Mouse (Mus musculus) heart, embryonic 13.5 days (tissue): ENCODE data around the gene Wdr20. TPM values are rescaled to one million over a fixed set of nuclear protein-coding genes. Genes with fewer than 3 reads are reported as not detected.
"Not testable (repeated sequence)": the region's sequence is repeated elsewhere in the genome, so short reads cannot be mapped to it uniquely, and the experiment has no call there.

Source experiments
- ATAC-seq: fragments of 200-750 bp; cut with Nextera tagmentation; 2 replicates; pipeline ENCODE4 v1.8.0; 2017; ENCODE audit warnings: moderate TSS enrichment; ENCODE audit not compliant: insufficient number of reproducible peaks, low FRiP score, low TSS enrichment; ENCODE audit errors: extremely low read depth
- H3K27ac ChIP-seq: fragments of 300-500 bp; sonication (generic); replicated peaks from 2 replicates; pipeline ENCODE4 v1.5.1; 2015; ENCODE audit warnings: moderate library complexity, mild to moderate bottlenecking, inconsistent platforms
- H3K27me3 ChIP-seq: fragments of 300-500 bp; sonication (generic); replicated peaks from 2 replicates; pipeline ENCODE4 v1.6.1; 2015; ENCODE audit warnings: mild to moderate bottlenecking, inconsistent platforms
- H3K36me3 ChIP-seq: fragments of 300-500 bp; sonication (generic); 2 replicates; pipeline ENCODE4 v1.6.1; 2015; ENCODE audit warnings: mild to moderate bottlenecking, inconsistent platforms
- H3K4me1 ChIP-seq: fragments of 300-500 bp; sonication (generic); 2 replicates; pipeline ENCODE4 v1.6.1; 2015; ENCODE audit warnings: inconsistent platforms
- H3K4me2 ChIP-seq: fragments of 300-500 bp; sonication (generic); 2 replicates; pipeline ENCODE4 v1.6.1; 2015; ENCODE audit warnings: inconsistent platforms, mild to moderate bottlenecking, moderate library complexity
- H3K4me3 ChIP-seq: fragments of 300-500 bp; sonication (generic); 2 replicates; pipeline ENCODE4 v1.5.1; 2015; ENCODE audit warnings: moderate library complexity, mild to moderate bottlenecking, inconsistent platforms
- H3K9ac ChIP-seq: fragments of 300-500 bp; sonication (generic); 2 replicates; pipeline ENCODE4 v1.6.1; 2015; ENCODE audit warnings: inconsistent platforms, mild to moderate bottlenecking, moderate library complexity
- H3K9me3 ChIP-seq: fragments of 300-500 bp; sonication (generic); 2 replicates; pipeline ENCODE4 v1.6.1; 2016; ENCODE audit warnings: inconsistent platforms
- WGBS: fragments of 180-500 bp; shearing (Covaris S2); methylation state at CpG from one replicate; pipeline ENCODE4 v1.1.7; 2015; ENCODE audit warnings: mixed read lengths; 5-methylcytosine and 5-hydroxymethylcytosine counted together
- polyA plus RNA-seq: library from polyadenylated mRNA; unstranded; fragments of >200 nt; fragmentation: Nextera tagmentation; extraction: Ambion mirVana; gene quantifications from 2 replicates; pipeline ENCODE4 v1.2.1, GENCODE M21; 2015

The Wdr20 gene
- 14.3 and 14.5 TPM in 2 replicates for polyA plus RNA-seq

- no peaks in the 10 kb centered on the region for H3K9me3 ChIP-seq
- peak within 1 kb of the TSS; percentile 91 for H3K9ac ChIP-seq
- peaks cover 3% of the 10 kb centered on the region; the same call in 1 of the 2 replicates for H3K36me3 ChIP-seq
- peak within 1 kb of the TSS; percentile 91 for H3K4me2 ChIP-seq
- peak within 1 kb of the TSS; percentile 90 for H3K4me3 ChIP-seq
- 1% methylated on average over 69 of the region's 69 CpGs for WGBS
- H3K4me1 ChIP-seq: peaks cover 19% of the 10 kb centered on the region
- ATAC-seq: peak; percentile 95
- H3K27me3 ChIP-seq: peaks cover 13% of the 10 kb centered on the region
- peak within 1 kb of the TSS; percentile 82 for H3K27ac ChIP-seq
These were observed at the start of gene Wdr20 for GRCm38 (mm10) chr12:110737170-110738157. Gene Wdr20, plus strand, starts transcription at chr12:110737944.

GRCm38 (mm10) chr12:110688921-110689320, 48.8 kb upstream of the Wdr20 start:
- Histone ChIP-seq H3K27ac (peak overlapping the region; percentile 93), H3K4me1 (peaks cover 32% of the 10 kb centered on the region), H3K36me3 (peaks cover 64% of the 10 kb centered on the region)
- not testable (repeated sequence) for H3K9ac ChIP-seq, H3K4me3 ChIP-seq, H3K4me2 ChIP-seq, H3K9me3 ChIP-seq, H3K27me3 ChIP-seq, ATAC-seq
- 90% methylated on average over 3 of the region's 3 CpGs for WGBS

GRCm38 (mm10) chr12:110689919-110690643, 47.7 kb upstream of the Wdr20 start:
- ATAC-seq: no peak
- no peak overlapping the region for H3K4me3 ChIP-seq
- H3K9me3 ChIP-seq: no peaks in the 10 kb centered on the region
- 83% methylated on average over 6 of the region's 6 CpGs for WGBS
- no peak overlapping the region for H3K4me2 ChIP-seq
- H3K27me3 ChIP-seq: no peaks in the 10 kb centered on the region
- H3K27ac ChIP-seq: no peak overlapping the region
- no peak overlapping the region for H3K9ac ChIP-seq
- peaks cover 39% of the 10 kb centered on the region for H3K4me1 ChIP-seq
- H3K36me3 ChIP-seq: peaks cover 72% of the 10 kb centered on the region

GRCm38 (mm10) chr12:110693378-110693777, 44.4 kb upstream of the Wdr20 start:
- peaks cover 57% of the 10 kb centered on the region for H3K36me3 ChIP-seq
- not testable (repeated sequence) for H3K4me2 ChIP-seq, H3K9ac ChIP-seq, ATAC-seq, H3K27ac ChIP-seq, H3K9me3 ChIP-seq, H3K27me3 ChIP-seq, H3K4me3 ChIP-seq
- H3K4me1 ChIP-seq: peaks cover 36% of the 10 kb centered on the region
- 74% methylated on average over 5 of the region's 5 CpGs for WGBS

GRCm38 (mm10) chr12:110695676-110696171, 42.0 kb upstream of the Wdr20 start:
- peak overlapping the region; percentile 100 for H3K9ac ChIP-seq
- peak overlapping the region; percentile 98 for H3K27ac ChIP-seq
- no peaks in the 10 kb centered on the region for H3K27me3 ChIP-seq
- H3K9me3 ChIP-seq: no peaks in the 10 kb centered on the region
- peak; percentile 54; the same call in 1 of the 2 replicates for ATAC-seq
- H3K4me3 ChIP-seq: peak overlapping the region; percentile 100
- WGBS: under 1% methylated on average over 55 of the region's 55 CpGs
- peak overlapping the region; percentile 76 for H3K4me2 ChIP-seq
- peaks cover 48% of the 10 kb centered on the region for H3K4me1 ChIP-seq
- H3K36me3 ChIP-seq: peaks cover 34% of the 10 kb centered on the region

- peak; percentile 93 for ATAC-seq
- Histone ChIP-seq H3K9ac (peak overlapping the region; percentile 100), H3K27ac (peak overlapping the region; percentile 98), H3K4me1 (peaks cover 54% of the 10 kb centered on the region), H3K27me3 (no peaks in the 10 kb centered on the region), H3K36me3 (peaks cover 32% of the 10 kb centered on the region), H3K4me3 (peak overlapping the region; percentile 100), H3K9me3 (no peaks in the 10 kb centered on the region), H3K4me2 (peak overlapping the region; percentile 88)
- WGBS: under 1% methylated on average over 89 of the region's 89 CpGs
These were observed 41.4 kb upstream of the Wdr20 start for GRCm38 (mm10) chr12:110696173-110696974.

GRCm38 (mm10) chr12:110696975-110697400, 40.8 kb upstream of the Wdr20 start:
- H3K9ac ChIP-seq: peak overlapping the region; percentile 93
- peaks cover 56% of the 10 kb centered on the region for H3K4me1 ChIP-seq
- 47% methylated on average over 9 of the region's 9 CpGs for WGBS
- H3K4me2 ChIP-seq: peak overlapping the region; percentile 88
- ATAC-seq: no peak
- peak overlapping the region; percentile 100 for H3K4me3 ChIP-seq
- H3K9me3 ChIP-seq: no peaks in the 10 kb centered on the region
- H3K27ac ChIP-seq: peak overlapping the region; percentile 87
- peaks cover 26% of the 10 kb centered on the region for H3K36me3 ChIP-seq
- no peaks in the 10 kb centered on the region for H3K27me3 ChIP-seq

GRCm38 (mm10) chr12:110697457-110697856, 40.3 kb upstream of the Wdr20 start:
- peaks cover 56% of the 10 kb centered on the region for H3K4me1 ChIP-seq
- no peak overlapping the region for H3K4me3 ChIP-seq
- no peak overlapping the region for H3K27ac ChIP-seq
- 61% methylated on average over 5 of the region's 5 CpGs for WGBS
- no peaks in the 10 kb centered on the region for H3K27me3 ChIP-seq
- no peaks in the 10 kb centered on the region for H3K9me3 ChIP-seq
- peaks cover 22% of the 10 kb centered on the region for H3K36me3 ChIP-seq
- H3K4me2 ChIP-seq: no peak overlapping the region
- no peak overlapping the region for H3K9ac ChIP-seq
- no peak for ATAC-seq

- no peak for ATAC-seq
- Histone ChIP-seq H3K4me3 (no peak overlapping the region), H3K9ac (peak overlapping the region; percentile 37), H3K4me2 (peak overlapping the region; percentile 54; the same call in 1 of the 2 replicates), H3K27me3 (no peaks in the 10 kb centered on the region), H3K9me3 (no peaks in the 10 kb centered on the region), H3K27ac (no peak overlapping the region; the same call in 1 of the 2 replicates), H3K36me3 (peaks cover 17% of the 10 kb centered on the region), H3K4me1 (peaks cover 53% of the 10 kb centered on the region)
- WGBS: 67% methylated on average over 1 of the region's 1 CpGs
These were observed 39.7 kb upstream of the Wdr20 start for GRCm38 (mm10) chr12:110698080-110698479.

GRCm38 (mm10) chr12:110698523-110699170, 39.1 kb upstream of the Wdr20 start:
- Histone ChIP-seq H3K36me3 (peaks cover 12% of the 10 kb centered on the region), H3K4me3 (no peak overlapping the region), H3K9ac (peak overlapping the region; percentile 73), H3K4me2 (peak overlapping the region; percentile 54), H3K27ac (no peak overlapping the region; the same call in 1 of the 2 replicates), H3K4me1 (peaks cover 54% of the 10 kb centered on the region), H3K9me3 (no peaks in the 10 kb centered on the region), H3K27me3 (no peaks in the 10 kb centered on the region)
- no peak for ATAC-seq
- WGBS: 30% methylated on average over 13 of the region's 15 CpGs
